Mouse (Mus musculus): Measurements from ENCODE around the gene Aqp11. TPM values are rescaled to one million over a fixed set of nuclear protein-coding genes. Genes with fewer than 3 reads are reported as not detected.

Gene Aqp11
- polyA plus RNA-seq, 1 experiment from 2014 or later: 2.7 TPM

DNA sequence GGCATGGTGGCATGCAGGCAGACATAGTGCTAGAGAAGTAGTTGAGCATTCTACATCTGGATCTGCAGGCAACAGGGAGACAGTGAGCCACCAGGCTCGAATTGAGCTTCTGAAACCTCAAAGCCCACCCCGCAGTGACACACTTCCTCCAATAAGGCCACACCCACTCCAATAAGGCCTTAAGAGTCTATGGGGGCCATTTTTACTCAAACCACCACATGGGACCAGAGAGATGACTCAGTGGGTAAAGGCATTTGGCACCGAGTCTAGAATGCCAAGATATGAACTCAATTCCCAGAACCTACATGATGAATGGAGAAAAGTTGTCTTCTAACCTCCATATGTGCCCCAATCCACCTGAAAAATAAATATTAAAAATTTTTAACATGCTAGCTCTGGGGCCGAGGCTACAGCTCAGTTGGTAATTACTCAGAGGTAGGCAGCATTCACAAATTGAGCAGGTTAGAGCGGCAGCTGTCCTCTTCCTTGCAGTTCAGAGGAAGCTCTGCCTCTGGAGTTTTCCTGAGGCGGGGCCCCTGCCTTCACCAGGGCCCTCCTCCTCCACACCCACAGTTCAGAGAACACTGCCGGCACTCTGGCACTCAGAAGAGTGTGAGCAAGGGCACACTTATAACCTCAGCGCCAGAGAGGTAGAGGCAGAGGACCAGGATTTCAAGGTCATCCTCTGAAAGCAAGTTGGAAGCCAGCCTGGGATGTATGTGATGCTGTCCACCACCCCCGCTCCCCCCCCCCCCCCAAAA is 28.5 kb upstream of the Aqp11 start:
- H3K9ac ChIP-seq: no peak overlapping the region
- WGBS: 63% methylated on average over 9 of the region's 9 CpGs

DNA sequence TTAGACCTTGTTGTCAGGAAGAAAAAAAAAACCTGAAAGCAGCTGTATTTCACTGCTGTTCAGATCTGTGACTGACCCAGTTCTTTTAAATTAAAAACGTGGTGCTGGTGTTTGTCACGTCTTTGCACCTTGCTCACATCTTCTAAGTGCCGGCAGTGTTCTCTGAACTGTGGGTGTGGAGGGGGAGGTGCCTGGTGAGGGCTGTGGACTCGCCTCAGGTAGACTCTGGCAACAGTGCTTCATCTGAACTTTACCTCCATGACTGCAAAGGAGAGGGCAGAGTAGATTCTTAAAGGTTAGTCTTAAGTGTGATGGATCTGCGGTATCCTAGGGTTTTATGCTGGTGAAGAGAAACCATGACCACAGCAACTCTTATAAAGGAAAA is 27.9 kb upstream of the Aqp11 start:
- Histone ChIP-seq H3K9ac (no peak overlapping the region), H3K4me2 (no peak overlapping the region), H3K9me3 (no peaks in the 10 kb centered on the region), H3K27ac (replicated peaks) (no peak overlapping the region), H3K4me1 (no peaks in the 10 kb centered on the region), H3K27me3 (replicated peaks) (no peaks in the 10 kb centered on the region), H3K36me3 (no peaks in the 10 kb centered on the region), H3K4me3 (no peak overlapping the region)
- WGBS: 76% methylated on average over 5 of the region's 5 CpGs
- no peak for ATAC-seq (ENCODE audit: extremely low read depth, insufficient number of reproducible peaks, low FRiP score, low TSS enrichment)

More for the DNA sequence above, 28.5 kb upstream of the Aqp11 start:
- Histone ChIP-seq H3K9me3 (no peaks in the 10 kb centered on the region), H3K36me3 (no peaks in the 10 kb centered on the region), H3K27me3 (replicated peaks) (no peaks in the 10 kb centered on the region), H3K27ac (replicated peaks) (no peak overlapping the region), H3K4me2 (no peak overlapping the region), H3K4me1 (no peaks in the 10 kb centered on the region), H3K4me3 (no peak overlapping the region)
- no peak for ATAC-seq (ENCODE audit: extremely low read depth, insufficient number of reproducible peaks, low FRiP score, low TSS enrichment)

DNA sequence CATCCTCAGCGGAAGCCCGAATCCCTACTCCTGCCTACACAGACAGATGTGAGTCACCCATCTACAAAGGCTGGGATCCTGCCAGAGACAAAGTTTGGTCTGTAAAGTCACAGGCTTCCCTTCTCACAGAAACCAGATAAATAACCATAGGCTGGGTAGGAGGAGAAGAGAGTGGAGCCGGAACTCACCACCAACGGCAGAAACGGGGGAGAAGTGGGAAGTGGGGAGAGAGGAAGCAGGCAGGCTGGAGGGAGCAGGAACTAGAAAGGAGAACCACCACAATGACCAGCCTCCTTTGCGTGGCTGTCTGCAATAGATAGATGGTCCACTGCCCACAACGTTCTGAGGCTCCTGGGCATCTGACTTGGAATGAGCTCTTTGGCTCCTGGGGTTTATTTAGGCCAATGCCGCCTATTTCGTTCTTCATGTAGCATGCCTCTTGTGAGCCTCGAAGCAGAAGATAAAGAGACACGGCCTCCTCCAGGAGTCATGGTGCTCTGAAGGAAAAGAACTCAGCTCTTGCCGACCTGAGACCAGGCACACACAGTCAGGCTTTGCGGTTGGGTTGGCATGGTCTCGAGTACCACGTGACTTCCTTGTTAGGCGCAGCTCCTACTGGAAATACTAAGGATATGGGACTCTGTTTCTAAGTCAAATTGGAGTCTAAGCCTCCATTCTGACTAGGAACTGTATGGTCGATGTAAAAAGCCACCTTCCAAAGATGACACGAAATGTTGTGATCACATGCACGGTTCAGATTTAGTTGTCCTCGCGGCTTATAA is 27.3 kb upstream of the Aqp11 start:
- 78% methylated on average over 21 of the region's 21 CpGs for WGBS
- Histone ChIP-seq H3K4me2 (no peak overlapping the region), H3K27me3 (replicated peaks) (no peaks in the 10 kb centered on the region), H3K27ac (replicated peaks) (no peak overlapping the region), H3K9me3 (no peaks in the 10 kb centered on the region), H3K36me3 (no peaks in the 10 kb centered on the region), H3K4me3 (no peak overlapping the region), H3K9ac (no peak overlapping the region), H3K4me1 (no peaks in the 10 kb centered on the region)
- ATAC-seq (ENCODE audit: extremely low read depth, insufficient number of reproducible peaks, low FRiP score, low TSS enrichment): no peak

DNA sequence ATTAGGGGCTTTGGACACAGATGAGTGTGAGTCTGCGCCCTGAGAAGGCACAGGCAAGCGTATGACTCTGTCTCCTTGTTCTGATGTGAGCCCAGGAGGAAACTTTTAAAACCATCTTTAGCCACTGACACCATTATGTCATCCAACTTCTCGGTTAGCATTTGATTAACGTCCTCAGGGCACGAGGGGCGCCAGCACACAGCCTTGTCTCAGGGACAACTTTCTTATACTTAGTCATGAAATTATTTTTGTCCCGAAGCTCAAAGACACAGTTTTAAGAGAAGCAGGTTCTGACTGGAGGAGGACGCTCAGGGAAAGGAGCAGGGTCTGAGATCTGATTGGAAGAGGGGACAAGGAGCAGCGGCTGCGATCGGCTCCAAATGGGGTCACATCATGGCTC is 26.5 kb upstream of the Aqp11 start:
- Histone ChIP-seq H3K4me3 (no peak overlapping the region), H3K27ac (replicated peaks) (no peak overlapping the region), H3K9me3 (no peaks in the 10 kb centered on the region), H3K27me3 (replicated peaks) (no peaks in the 10 kb centered on the region), H3K4me2 (no peak overlapping the region), H3K36me3 (no peaks in the 10 kb centered on the region), H3K4me1 (no peaks in the 10 kb centered on the region), H3K9ac (no peak overlapping the region)
- no peak for ATAC-seq (ENCODE audit: extremely low read depth, insufficient number of reproducible peaks, low FRiP score, low TSS enrichment)
- WGBS: 74% methylated on average over 11 of the region's 11 CpGs

DNA sequence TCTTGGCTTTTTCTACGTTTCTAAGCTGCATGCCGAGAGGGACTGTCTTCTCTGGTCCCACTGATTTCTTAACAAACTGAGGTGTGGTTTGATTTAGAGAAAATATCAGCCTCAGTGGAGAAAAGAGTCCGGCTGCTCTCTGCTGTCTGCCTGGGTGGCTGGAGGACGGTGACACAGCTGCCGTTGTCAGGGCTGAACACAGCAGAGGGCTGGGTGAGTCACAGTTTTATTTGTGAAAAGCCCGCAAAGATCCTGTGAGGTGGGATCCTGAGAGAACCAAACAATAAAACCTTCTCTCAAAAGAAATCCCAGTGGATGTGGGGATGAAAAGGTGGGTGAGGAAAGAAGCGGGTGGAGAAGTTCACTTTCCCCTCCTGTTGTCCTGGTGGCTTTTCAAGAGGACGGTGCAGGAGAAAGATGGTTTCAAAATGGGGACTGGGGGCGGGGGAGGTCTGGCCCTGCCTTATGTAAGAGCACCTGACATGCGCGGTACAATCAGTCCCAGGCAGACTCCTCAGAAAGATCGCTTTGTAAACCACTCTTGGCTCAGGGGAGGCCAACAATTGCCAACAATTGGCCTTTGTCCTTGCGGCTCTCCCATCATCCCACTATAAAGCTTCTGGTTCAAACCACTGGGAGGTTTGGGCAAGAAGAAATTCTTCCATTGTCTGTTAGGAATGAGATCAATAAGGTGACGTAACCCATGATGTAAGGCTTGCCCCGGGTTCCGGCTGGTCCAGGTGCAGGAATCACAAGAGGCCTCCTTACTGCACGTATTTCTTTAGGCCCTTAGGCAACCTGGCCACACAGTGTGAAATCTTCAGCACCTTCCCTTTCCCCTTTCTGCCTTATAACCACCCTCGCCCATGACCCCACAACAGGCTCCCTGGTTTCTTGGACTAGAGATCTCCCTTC is 19.1 kb upstream of the Aqp11 start:
- no peaks in the 10 kb centered on the region for H3K4me1 ChIP-seq
- no peaks in the 10 kb centered on the region for H3K27me3 ChIP-seq (replicated peaks)
- H3K4me3 ChIP-seq: no peak overlapping the region
- 65% methylated on average over 18 of the region's 18 CpGs for WGBS
- H3K9me3 ChIP-seq: no peaks in the 10 kb centered on the region
- no peak overlapping the region for H3K27ac ChIP-seq (replicated peaks)
- 0 out of 2 replicates have a peak overlapping the region, but pooled peaks have one; percentile 1 for H3K4me2 ChIP-seq
- H3K9ac ChIP-seq: no peak overlapping the region
- ATAC-seq (ENCODE audit: extremely low read depth, insufficient number of reproducible peaks, low FRiP score, low TSS enrichment): no peak
- no peaks in the 10 kb centered on the region for H3K36me3 ChIP-seq

DNA sequence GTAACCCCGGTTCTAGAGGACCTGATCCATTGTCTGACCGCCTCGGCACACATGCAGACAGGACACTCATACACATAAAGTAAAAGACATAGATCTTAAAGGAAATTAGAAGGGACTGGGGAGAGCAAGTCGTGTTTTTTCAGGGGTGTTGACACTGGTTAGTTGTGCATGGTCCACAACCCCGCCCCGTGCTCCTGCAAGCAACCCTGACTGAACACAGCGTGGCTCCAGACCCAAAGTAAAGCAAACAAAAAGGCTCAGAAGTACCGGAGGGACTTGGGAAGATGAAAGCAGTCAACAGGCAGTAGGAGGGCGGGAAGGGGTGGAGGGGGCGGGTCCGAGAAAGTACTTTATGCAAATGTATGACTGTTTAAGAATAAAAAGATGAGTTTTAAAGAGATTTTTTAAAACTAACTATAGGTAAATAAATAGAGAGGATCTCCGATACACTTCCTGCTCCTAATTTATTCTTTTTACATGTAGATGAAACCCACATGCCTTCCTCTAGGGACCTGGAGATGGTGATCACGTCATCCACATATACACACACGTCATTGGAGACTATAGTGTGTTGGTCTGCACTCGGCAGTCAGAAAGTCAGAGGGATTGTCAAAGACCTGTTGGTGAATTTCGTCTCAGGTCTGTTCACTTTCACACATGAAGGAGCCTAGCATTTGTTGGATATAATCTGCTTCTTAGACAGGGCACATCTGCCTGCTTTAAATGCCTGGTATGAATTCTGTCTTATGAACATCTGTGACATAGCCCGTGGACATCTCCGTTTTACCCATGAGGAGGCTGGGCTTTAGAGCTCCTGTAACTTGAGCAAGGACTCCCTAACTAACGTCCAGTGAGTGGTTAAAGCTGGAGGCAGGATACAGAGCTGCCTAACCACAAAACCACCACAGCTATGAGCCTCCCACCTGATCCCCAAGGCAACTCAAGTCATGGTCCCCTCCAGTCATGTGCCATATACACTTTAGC is 11.4 kb upstream of the Aqp11 start:
- 33% methylated on average over 19 of the region's 19 CpGs for WGBS
- Histone ChIP-seq H3K27me3 (replicated peaks) (no peaks in the 10 kb centered on the region), H3K9me3 (no peaks in the 10 kb centered on the region), H3K36me3 (no peaks in the 10 kb centered on the region), H3K4me3 (peak overlapping the region; percentile 25), H3K9ac (0 out of 2 replicates have a peak overlapping the region, but pooled peaks have one; percentile 21), H3K27ac (replicated peaks) (0 out of 2 replicates have a peak overlapping the region, but pooled peaks have one; percentile 20), H3K4me1 (peaks cover 8% of the 10 kb centered on the region; the same call in 1 of the 2 replicates), H3K4me2 (peak overlapping the region; percentile 62)
- no peak for ATAC-seq (ENCODE audit: extremely low read depth, insufficient number of reproducible peaks, low FRiP score, low TSS enrichment)

DNA sequence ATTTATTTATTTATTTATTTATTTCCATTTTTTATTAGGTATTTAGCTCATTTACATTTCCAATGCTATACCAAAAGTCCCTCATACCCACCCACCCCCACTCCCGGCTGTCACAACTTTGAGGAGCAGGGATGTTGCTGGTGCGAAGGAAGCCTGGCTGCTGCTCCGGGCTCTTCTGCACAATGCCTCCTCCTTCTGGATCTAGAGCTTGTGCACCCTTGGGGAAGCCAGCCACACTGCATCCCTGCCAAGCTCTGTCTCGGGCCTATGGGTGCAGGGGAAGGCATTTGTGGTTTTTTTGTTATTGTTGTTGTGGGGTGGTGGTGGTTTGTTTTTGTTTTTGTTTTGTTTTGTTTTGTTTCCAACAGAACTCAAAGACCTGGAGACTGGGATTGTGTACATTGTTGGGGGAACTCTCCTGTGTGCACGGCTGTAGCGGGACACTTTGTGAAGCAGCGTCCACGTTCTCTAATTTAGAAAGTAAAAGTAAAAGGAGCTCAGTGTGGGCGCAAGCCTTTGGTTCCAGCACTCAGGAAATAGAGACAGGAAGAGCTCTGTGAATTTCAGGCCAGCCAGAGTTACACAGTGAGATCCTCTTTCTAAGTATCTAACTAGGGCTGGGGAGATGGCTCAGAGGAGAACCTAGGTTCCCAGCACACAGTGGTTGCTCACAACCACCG is 10.6 kb upstream of the Aqp11 start:
- H3K9ac ChIP-seq: peak overlapping the region; percentile 21; the same call in 1 of the 2 replicates

DNA sequence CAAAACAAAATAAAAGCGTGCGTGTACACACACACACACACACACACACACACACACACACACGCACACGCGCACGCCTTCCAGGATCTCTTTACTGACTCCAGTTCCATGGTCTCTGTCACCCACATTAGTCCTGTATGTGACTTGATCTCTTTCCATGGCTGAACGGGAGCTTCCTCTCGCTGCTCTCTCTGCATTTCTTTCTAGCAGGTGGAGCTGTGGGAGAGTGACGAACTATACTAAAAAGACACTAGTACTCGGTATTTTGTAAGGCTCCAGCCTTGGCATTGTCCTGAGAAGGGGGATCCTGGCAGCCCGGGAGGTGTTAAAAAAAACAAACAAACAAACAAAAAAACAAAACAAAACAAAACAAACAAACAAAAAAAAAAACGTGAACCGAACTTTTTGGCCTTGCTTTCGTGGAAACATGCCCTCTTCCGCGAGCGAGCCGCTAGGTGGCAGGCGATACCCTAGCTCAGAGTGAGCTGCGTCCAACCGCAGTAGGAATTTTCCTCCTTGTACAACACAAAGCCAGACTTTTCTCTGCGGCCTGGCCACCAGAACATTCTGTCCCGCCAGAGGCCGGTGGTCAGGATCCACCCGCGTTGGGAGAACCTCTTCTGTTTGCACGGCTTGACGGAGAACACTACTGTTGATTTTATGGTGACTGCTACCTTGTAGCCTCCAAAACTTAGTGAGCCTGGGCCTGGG is 9.9 kb upstream of the Aqp11 start:
- H3K4me2 ChIP-seq: peak overlapping the region; percentile 62
- no peak overlapping the region for H3K27ac ChIP-seq (replicated peaks)
- peak overlapping the region; percentile 70 for H3K9ac ChIP-seq
- H3K4me3 ChIP-seq: peak overlapping the region; percentile 24
- H3K4me1 ChIP-seq: peaks cover 8% of the 10 kb centered on the region; the same call in 1 of the 2 replicates
- no peaks in the 10 kb centered on the region for H3K36me3 ChIP-seq
- no peaks in the 10 kb centered on the region for H3K27me3 ChIP-seq (replicated peaks)
- WGBS: 26% methylated on average over 28 of the region's 28 CpGs
- ATAC-seq (ENCODE audit: extremely low read depth, insufficient number of reproducible peaks, low FRiP score, low TSS enrichment): no peak
- no peaks in the 10 kb centered on the region for H3K9me3 ChIP-seq

More for the DNA sequence above, 10.6 kb upstream of the Aqp11 start:
- H3K4me3 ChIP-seq: peak overlapping the region; percentile 25
- peaks cover 8% of the 10 kb centered on the region; the same call in 1 of the 2 replicates for H3K4me1 ChIP-seq
- H3K9me3 ChIP-seq: no peaks in the 10 kb centered on the region
- no peaks in the 10 kb centered on the region for H3K27me3 ChIP-seq (replicated peaks)
- no peaks in the 10 kb centered on the region for H3K36me3 ChIP-seq
- H3K27ac ChIP-seq (replicated peaks): 0 out of 2 replicates have a peak overlapping the region, but pooled peaks have one; percentile 20
- whole genome bisulfite sequencing: 62% methylated on average over 10 of the region's 10 CpGs
- peak overlapping the region; percentile 62 for H3K4me2 ChIP-seq
- ATAC-seq (ENCODE audit: extremely low read depth, insufficient number of reproducible peaks, low FRiP score, low TSS enrichment): no peak

DNA sequence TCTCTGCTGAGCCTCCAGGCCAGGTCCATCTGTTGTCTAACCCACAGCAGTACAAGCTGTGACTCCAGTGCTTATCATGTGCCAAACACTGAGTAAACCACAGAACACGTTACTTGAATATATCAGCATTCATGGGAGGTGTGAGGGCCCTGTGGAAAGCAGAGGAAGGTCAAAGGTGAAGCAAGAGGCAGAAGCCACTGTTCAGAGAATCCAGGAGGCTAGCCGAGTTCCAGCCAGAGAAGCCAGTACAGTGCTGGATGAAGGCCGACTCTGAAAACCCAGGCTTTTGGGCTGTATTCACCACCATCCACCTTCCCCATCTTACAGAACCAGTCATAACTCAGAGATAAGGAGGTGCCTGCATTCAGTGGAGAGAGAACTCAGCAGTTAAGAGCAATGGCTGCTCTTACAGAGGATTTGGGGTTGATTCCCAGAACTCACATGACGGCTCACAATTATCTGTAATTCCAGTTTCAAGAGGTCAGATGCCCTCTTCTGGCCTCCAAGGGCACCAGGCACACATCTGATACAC is 9.2 kb upstream of the Aqp11 start:
- H3K27me3 ChIP-seq (replicated peaks): no peaks in the 10 kb centered on the region
- no peak overlapping the region for H3K27ac ChIP-seq (replicated peaks)
- no peak overlapping the region for H3K4me2 ChIP-seq
- 52% methylated on average over 4 of the region's 4 CpGs for WGBS
- H3K4me1 ChIP-seq: peaks cover 8% of the 10 kb centered on the region; the same call in 1 of the 2 replicates
- ATAC-seq (ENCODE audit: extremely low read depth, insufficient number of reproducible peaks, low FRiP score, low TSS enrichment): no peak
- no peak overlapping the region for H3K4me3 ChIP-seq
- no peak overlapping the region for H3K9ac ChIP-seq
- H3K36me3 ChIP-seq: no peaks in the 10 kb centered on the region
- H3K9me3 ChIP-seq: no peaks in the 10 kb centered on the region
